Mouse (Mus musculus) frontal cortex, adult (tissue): ENCODE data around the gene H2afy2.

Experiments
- ATAC-seq: cut with Nextera tagmentation; 2 replicates; pipeline ENCODE4 v1.9.2; 2017; ENCODE audit warnings: mild to moderate bottlenecking, moderate library complexity, mixed read lengths; ENCODE audit not compliant: low TSS enrichment

The H2afy2 gene

DNA sequence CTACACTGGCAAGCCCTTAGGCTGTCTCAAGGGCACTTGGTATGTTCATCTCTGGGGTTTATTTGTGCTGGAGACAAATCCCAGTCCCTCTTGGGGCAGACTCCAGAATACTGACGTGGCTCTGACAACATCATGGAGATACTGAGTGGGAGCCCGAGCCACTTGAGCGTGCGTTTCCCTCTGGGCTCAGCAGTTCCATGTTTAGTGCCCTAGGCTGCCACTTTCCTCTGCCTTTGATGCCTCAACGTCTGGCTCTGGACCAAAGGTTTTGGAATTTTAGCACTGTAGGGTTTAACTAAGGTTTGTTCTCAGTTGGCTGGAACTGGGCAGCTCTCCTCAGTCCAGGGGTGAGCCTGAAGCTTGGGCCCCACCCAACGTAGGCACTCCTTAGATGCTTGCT lies 60.7 kb downstream of the H2afy2 start:
- ATAC-seq, result no peak

DNA sequence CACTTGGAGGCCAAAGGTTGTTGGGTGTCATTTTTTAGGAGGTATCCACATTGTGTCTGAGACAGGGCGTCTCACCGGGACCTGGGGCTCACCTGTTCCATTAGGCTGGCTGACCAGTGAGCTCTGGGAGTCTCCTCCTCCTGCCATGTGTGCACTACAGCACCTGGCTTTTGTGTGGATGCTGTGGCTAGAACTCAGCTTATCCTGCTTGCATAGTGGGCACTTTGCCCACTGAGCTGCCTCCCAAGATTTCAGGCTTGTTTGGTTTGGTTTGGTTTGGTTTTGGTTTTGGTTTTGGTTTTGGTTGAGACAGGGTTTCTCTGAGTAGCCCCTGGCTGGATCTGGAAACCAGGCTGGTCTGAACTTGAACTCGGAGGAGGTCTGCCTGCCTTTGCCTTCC lies 61.7 kb downstream of the H2afy2 start:
- no peak for ATAC-seq

DNA sequence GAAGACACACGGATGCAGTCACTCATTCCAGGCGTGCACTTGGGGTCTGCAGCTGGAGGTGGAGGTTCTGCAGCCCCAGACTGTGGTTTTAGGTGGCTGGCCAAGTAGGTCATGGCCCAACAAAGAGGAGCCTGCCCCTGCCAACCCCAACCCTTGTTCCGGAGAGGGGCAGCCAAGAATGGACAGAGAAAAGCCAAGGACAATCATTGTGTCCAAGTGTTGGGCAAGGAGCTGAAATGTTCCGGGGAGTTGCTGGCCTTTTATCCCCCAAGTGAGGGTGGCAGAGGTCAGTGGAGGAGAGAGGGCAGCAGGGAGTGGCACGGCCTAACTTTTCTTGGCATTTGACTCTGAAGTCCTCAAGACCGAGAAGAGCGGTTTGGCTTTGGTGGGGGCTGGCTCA lies 63.6 kb downstream of the H2afy2 start:
- ATAC-seq, result no peak

DNA sequence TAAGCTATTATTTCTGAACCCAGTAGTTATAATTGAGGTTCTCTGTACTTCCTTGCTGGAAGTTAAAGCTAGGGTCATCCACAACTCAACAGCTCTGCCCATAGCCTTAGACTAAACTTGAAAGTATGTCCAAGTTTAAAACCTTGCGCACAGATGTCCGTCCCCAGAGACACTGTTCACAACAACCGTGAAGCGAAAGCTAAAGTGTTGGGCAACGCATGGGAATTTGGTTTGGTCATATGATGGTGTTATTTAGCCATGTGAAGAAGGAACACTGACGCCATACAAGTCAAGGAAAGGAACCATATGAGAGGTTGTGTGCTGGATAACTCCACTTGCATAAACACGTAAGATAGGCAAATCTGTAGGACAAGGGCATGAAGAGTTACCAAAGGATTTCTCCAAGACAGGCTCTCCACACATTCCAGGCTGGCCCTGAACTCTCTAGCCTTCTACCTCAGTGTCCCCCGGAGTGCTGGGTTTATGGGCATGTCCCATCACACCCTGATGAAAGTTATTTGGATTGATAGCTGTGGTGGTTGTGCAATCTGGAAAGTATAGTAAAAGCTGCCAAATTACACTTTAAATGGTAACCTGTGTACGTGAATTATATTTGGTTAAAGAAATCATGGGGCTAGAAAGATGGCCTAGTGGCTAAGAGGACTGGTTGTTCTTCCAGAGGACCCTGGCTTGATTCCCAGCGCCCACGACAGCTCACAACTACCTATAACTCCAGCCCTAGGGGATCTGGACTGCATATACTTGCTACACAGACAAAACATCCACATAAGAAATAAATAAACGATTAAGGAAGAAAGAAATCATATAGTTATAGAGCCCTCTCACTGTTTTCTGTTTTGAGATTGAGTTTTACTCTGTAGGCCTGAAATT lies 66.3 kb downstream of the H2afy2 start:
- no peak for ATAC-seq

DNA sequence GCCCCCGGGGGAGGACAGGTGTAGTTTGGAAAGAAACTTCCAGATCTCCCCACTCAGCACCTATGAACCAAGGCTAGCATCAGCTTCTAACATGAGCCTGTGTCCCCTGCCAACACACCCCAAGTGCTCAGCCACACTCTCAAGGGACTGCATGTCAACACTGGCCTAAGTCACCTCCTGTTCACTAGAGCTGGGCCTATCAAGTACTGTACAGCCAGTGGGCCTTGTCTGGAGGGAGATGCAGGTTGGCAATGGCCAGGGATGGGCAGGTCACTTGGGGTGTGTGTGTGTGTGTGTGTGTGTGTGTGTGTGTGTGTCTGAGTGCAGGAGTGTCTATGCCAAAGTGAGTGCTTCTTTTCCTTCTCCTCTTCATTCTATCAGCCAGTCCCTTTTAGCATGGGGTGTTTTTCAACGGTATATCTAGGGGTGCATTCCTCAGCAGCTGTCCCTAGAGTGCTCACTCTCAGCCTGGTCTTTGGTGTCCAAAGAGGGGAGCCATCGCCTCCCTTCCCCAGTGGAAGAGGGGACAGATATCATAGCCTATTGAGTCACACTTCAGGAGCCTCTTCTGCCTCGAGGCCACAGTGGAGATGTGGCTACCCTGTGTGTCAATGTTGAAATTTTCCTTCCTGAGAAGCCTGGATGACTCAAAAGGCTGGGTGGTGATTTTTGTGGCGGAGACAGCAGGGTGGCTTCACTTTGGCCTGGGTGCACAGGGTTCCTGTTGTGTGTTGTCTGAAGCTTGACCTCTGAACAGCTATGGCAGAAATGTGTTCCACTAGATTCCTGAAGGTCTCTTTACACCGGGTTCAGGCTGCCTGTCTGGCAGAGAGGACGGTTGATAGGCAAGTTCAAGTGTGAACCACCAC lies 67.7 kb downstream of the H2afy2 start:
- no peak for ATAC-seq

DNA sequence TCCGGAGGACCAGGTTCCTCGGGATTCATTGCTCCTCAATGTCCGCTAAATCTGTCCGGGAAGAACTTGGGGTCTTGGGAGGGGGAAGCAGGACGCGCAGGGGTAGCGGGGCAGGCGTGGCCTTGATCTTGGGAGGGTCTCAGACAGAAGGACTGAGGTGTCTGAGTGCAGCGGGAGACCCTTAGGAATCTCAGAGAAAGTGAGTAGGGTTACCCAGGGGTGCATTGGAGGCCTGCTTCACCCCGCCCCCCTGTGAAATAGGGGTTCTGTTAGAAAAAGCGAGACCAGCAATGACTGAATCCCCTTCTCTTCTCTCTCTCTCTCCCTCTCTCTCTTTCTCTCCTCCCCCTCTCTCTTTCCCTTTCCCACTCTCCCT lies 68.5 kb downstream of the H2afy2 start:
- ATAC-seq, result no peak

DNA sequence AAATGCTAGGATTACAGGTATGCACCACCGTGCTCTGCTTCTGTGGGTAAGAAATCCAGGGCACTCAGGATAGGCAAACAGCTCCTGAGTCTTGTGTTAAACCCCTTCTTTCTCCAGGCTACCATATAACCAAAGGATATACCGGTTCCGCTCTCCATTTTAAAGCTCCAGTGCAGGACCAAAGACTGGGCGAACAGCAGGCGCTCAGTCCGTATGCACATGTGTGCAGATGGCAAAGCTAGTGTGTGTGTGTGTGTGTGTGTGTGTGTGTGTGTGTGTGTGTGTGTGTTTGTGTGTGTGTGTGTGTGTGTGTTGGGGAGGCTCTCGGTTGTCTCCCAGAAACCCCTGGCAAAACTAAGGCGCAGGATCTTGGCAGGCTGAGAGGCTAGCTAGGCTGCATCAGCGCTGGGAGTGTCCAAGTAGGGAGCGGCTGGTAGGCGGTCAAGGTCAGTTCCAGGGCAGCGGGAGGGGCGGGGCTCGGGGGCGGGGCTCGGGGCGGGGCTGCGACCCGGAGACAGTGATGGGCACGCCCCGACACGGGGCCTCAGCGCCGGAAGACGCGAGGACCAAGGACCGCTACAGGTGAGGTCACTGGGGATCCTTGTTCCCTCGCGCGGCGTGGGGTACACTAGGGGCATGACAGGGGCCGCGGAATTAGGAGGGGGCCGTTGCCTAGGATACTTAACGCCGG lies 69.0 kb downstream of the H2afy2 start, which contains the start of gene Aifm2:
TSS of gene Aifm2 (plus strand) at position 493 of the 691 bp plus-strand sequence.
- peak; percentile 69 for ATAC-seq

DNA sequence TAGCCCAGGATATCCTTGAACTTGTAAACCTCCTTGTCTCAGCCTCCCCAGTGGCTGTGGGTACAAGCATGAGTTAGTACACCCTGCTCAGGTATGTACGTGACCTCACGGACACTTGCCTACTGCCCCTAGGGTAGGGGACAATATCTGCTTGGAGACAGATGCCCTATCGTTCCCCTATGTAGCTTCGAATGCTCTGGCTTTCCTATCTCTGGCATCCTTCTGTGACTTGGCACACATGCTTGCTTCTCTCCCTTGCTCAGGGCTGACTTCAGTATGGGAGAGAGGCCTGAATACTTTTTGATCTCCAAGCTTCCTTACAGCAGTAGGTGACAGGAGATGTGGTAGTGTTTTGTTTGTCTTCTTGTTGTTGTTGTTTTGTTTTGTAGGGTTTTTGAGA lies 69.8 kb downstream of the H2afy2 start:
- ATAC-seq, result no peak

DNA sequence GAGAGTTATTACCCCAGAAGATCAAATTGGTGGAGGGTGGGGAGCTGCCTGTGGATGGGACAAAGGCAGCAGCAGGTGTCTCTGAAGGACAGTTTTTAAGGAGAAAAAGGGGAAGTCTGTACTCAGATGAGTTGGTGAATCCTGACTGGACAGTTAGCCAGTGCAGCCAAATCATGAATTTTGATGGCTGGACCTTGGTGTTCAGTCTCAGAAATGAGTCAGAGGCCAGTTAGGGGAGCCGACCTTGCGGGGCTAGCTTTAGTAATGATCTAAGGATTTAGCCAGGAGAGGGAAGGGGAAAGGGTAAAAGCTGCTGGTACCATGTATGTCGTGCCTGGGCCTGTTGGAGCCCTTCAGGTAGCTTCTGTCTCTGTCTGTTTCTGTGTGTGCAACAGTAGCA lies 70.3 kb downstream of the H2afy2 start:
- ATAC-seq, result no peak

DNA sequence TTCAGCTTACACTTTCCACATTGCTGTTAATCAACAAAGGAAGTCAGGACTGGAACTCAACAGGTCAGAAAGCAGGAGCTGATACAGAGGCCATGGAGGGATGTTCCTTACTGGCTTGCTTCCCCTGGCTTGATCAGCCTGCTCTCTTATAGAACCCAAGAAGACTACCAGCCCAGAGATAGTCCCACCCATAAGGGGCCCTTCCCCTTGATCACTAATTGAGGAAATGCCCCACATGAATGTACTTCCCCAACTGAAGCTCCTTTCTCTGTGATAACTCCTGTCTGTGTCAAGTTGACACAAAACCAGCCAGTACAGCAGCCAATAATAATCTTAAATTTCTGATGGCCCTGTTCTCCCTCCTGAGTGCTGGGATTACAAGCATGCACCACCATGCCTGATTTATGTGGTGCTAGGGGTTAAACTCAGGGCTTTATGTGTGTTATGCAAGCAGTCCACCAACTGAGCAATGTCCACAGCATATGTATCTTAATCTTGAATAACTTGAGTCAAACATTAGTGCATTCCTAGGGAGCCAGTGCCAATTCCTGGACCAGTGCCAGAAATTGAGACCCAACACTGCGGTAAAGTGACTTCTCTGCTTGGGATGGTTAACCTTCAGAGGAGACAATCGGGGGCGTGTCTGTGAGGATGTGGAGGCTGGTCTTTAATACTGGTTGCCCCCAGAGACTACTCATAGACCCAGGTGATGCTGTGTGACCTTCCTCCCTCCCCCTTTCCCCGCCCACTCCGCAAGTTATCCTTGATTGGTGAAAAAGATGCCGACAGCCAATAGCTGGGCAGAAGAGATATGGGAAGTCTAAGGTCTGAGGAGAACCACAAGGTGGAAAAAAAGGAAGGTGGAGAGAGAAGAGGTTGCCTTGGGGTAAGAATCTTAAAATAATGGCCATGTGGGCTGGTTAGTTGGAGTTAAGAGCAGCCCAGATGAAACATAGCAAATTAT lies 77.3 kb downstream of the H2afy2 start:
- ATAC-seq, result no peak

DNA sequence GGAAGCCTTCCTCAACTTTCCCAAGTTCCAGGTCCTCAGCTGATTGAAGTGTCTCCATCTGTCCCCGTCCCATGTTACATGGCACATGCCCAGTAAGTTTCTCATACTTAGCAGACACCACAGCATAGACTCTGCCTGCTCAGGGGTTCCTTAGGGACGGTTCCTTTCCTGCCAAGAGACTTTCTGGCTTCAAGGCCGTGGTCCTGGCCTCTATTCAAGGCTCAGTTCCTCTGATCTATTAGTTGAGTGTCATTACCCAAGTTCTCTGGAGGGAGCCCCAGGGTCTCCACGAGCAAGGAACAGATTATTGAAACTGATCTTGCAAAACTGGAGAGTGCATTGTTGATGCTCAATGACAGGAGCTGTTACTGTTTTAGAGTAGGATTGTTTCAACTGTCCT lies 79.3 kb downstream of the H2afy2 start:
- ATAC-seq, result no peak

DNA sequence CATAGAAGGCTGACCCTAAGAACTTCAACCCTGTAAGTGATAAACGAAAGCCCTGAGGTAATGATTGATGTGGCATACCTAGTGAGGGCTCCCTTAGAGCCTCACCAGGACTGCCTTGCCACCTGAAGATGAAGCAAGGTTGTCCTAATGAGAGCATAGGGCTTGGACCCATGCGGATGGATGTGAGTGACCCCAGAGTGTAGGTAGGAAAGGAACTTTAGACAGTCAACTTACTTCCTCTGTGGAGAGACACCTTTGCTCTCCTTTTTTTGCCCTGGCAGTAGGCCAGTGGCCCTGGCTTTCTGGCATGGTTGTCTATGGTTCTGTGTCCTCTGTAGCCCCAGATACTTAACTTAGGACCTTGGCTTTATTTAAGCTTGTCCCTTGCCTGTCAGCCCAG lies 86.9 kb downstream of the H2afy2 start:
- ATAC-seq, result no peak

DNA sequence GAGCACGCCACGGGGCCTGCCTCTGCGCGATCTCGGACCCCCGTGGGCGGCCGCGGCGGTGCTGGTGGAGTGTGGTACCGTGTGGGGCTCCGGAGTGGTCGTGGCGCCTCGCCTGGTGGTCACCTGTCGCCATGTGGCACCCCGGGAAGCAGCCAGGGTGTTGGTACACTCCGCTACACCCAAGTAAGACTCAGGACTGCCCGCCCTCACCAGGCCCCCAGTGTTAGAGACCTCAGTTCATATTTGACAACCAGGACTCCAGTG lies 87.5 kb downstream of the H2afy2 start:
- ATAC-seq, result no peak

DNA sequence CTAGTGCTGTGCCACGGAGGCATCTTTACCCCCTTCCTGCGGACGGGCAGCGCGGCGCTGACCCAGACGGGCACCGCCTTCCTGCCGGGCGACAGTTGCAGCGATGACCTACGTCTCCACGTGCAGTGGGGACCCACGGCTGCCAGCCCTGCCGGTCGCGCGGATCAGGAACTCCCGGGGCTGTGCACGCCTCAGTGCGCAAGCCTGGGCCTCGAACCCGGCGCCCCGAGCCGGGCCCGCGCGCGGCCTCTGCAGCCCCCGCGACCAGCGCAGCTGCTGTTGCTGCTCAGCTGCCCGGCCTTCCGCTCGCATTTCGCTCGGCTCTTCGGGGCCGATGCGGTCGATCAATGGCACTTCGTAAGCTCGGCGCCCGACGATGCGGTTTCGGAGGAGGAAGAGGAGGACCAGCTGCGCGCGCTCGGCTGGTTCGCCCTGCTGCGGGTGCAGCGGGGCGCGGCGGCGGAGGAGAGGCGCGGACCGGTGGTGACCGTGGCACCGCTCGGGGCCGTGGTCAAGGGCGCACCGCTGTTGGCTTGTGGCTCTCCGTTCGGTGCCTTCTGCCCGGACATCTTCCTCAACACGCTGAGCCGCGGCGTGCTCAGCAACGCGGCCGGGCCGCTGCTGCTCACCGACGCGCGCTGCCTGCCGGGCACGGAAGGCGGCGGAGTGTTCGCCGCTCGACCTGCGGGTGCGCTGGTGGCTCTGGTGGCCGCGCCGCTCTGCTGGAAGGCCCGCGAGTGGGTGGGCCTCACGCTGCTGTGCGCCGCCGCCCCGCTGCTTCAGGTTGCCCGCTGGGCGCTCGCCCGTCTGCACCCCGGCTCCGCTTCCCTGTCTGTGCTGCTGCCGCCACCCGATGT lies 88.0 kb downstream of the H2afy2 start:
- ATAC-seq, result peak; percentile 48

DNA sequence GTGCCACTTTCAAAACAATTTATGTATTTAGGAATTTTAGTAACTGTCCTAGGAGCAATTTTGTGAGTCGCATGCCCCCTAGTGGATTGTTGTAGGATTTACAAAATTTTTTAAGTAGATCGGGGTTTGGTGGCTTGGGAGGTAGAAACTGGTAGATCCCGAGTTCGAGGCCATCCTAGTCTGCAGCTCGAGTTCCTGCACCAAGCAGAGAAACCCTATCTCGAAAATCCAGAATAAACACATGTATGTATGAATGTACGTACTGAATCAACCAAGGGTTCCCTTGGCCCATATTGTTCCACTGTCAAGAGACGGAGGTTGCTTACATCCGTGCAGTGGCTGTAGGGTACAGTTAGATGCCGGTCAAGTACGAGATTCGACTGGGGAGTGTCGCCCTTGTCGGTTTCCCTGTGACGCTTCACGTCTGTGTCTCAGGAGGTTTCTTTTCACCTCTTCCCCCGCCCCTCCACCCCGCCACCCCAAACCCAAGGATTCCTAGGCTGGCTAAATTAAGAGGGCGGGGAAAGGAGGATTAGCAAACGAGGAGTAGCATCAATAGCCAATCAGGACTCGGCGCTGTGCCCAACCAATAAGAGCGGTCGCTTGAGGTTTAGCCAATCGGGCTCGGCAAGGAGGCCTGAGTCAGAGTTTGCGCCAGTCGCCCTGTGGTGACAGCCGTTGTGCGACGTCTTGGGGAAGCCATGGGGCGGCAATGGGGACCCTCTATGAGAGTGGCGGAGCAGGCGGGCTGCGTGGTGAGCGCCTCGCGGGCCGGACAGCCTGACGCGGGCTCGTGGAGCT lies 88.9 kb downstream of the H2afy2 start, which contains the start of gene Tysnd1:
TSS of gene Tysnd1 (plus strand) at position 645 of the 801 bp plus-strand sequence.
- peak; percentile 94 for ATAC-seq

DNA sequence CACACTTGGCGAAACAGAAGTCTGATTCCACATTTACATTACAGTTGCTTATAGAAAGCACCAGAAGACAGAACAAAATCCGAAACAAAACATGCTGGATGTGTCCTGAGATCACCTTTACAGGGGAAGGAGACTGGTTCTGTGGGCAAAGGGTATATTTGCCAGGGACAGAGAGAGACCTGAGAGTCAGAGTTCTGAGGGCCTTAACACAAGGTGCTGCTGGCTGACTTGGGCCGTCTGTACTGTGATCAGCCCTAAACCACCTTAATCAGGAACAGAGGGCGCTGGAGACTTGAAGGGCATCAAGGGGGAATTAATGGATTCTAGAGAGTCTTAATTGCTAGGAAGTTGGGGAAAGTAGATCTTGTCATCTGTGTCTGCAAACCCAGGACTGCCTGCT lies 90.4 kb downstream of the H2afy2 start:
- no peak for ATAC-seq

DNA sequence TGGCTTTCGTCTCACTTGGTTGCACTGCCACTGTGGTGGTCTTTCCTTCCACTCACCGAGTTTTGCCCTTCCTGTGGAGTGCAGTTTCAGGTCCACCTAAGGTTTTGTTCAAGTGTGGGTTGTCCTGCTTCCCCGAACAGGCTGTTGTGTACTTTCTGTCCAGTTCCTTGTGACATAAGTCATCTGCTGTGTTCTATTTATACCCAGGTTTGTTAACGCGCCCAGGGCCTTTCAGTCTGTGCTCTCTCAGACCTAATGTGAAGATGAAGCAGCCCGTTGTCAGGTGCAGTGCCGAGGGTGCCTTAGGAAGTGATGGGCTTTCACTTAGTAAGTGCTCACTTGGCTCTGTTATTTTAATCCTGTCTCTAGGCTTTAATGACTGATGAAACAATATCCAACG lies 94.5 kb downstream of the H2afy2 start:
- no peak for ATAC-seq
